Mouse (Mus musculus) myocyte (in vitro differentiated cells): ENCODE measurements around the gene Obsl1. TPM values are rescaled to one million over a fixed set of nuclear protein-coding genes. Genes with fewer than 3 reads are reported as not detected.

Experiments
- H3K27me3 ChIP-seq: one replicate; pipeline ENCODE4 v1.6.1; 2011; ENCODE audit not compliant: control insufficient read depth, insufficient read depth, insufficient read length
- H3K36me3 ChIP-seq: one replicate; pipeline ENCODE4 v1.6.1; 2011; ENCODE audit not compliant: control insufficient read depth, insufficient read depth
- H3K4me2 ChIP-seq: one replicate; pipeline ENCODE4 v1.6.1; 2011; ENCODE audit warnings: low read depth, control low read depth
- H3K4me3 ChIP-seq: one replicate; pipeline ENCODE4 v1.5.1; 2011; ENCODE audit warnings: mild to moderate bottlenecking, control low read depth, moderate library complexity
- H3K79me2 ChIP-seq: one replicate; pipeline ENCODE4 v1.6.1; 2011; ENCODE audit not compliant: control insufficient read depth, insufficient read depth
- H3ac ChIP-seq: one replicate; pipeline ENCODE4 v1.6.1; 2011; ENCODE audit not compliant: control insufficient read depth, insufficient read length
- CEBPB ChIP-seq: IDR thresholded peaks from 2 replicates; pipeline ENCODE4 v1.6.1; 2011; ENCODE audit warnings: mild to moderate bottlenecking, moderate library complexity; ENCODE audit not compliant: poor library complexity, insufficient read depth, severe bottlenecking
- E2F4 ChIP-seq: IDR thresholded peaks from one replicate; pipeline ENCODE4 v1.6.1; 2011; ENCODE audit warnings: mild to moderate bottlenecking, control low read depth, moderate library complexity; ENCODE audit not compliant: insufficient read depth
- MAX ChIP-seq: IDR thresholded peaks from one replicate; pipeline ENCODE4 v1.6.1; 2011; ENCODE audit warnings: low read depth, mild to moderate bottlenecking, control low read depth
- MYOD1 ChIP-seq, 3 experiments: IDR thresholded peaks; one replicate each; pipeline ENCODE4 v1.6.1; 2011; ENCODE audit warnings: control low read depth in 2 of 3, low read depth in 2 of 3, mild to moderate bottlenecking in 2 of 3, moderate library complexity in 1 of 3; ENCODE audit not compliant: insufficient read length in 2 of 3, control insufficient read depth in 1 of 3
- MYOG ChIP-seq, 3 experiments: IDR thresholded peaks; one replicate each; pipeline ENCODE4 v1.6.1; 2011; ENCODE audit warnings: control low read depth in 2 of 3, low read depth in 2 of 3, mild to moderate bottlenecking in 2 of 3; ENCODE audit not compliant: insufficient read length in 2 of 3, control insufficient read depth in 1 of 3, insufficient read depth in 1 of 3
- POLR2A ChIP-seq: IDR thresholded peaks from one replicate; pipeline ENCODE4 v1.6.1; 2011; ENCODE audit warnings: low read depth, mild to moderate bottlenecking, control low read depth, moderate library complexity; ENCODE audit not compliant: insufficient read length
- POLR2AphosphoS2 ChIP-seq: IDR thresholded peaks from one replicate; pipeline ENCODE4 v1.6.1; 2011; ENCODE audit warnings: low read depth, control low read depth; ENCODE audit not compliant: insufficient read length
- REST ChIP-seq: IDR thresholded peaks from one replicate; pipeline ENCODE4 v1.6.1; 2011; ENCODE audit warnings: mild to moderate bottlenecking, control low read depth, moderate library complexity; ENCODE audit not compliant: insufficient read depth, insufficient read length
- SRF ChIP-seq: IDR thresholded peaks from one replicate; pipeline ENCODE4 v1.6.1; 2011; ENCODE audit warnings: low read depth; ENCODE audit not compliant: control insufficient read depth, insufficient read length
- TCF12 ChIP-seq: IDR thresholded peaks from one replicate; pipeline ENCODE4 v1.6.1; 2011; ENCODE audit warnings: mild to moderate bottlenecking, control low read depth; ENCODE audit not compliant: poor library complexity, insufficient read depth, severe bottlenecking
- TCF3 ChIP-seq: IDR thresholded peaks from one replicate; pipeline ENCODE4 v1.6.1; 2011; ENCODE audit warnings: low read depth, control low read depth; ENCODE audit not compliant: insufficient read length
- USF1 ChIP-seq: IDR thresholded peaks from one replicate; pipeline ENCODE4 v1.6.1; 2011; ENCODE audit warnings: low read depth, mild to moderate bottlenecking, control low read depth, moderate library complexity
- polyA plus RNA-seq: library from polyadenylated mRNA; unstranded; fragments of >200 nt; fragmentation: generic; extraction: Trizol; gene quantifications from one replicate; pipeline ENCODE4 v1.2.1, GENCODE M21; 2012; ENCODE audit warnings: missing spikeins

Gene Obsl1
- polyA plus RNA-seq, 1 experiment: 148 TPM

DNA sequence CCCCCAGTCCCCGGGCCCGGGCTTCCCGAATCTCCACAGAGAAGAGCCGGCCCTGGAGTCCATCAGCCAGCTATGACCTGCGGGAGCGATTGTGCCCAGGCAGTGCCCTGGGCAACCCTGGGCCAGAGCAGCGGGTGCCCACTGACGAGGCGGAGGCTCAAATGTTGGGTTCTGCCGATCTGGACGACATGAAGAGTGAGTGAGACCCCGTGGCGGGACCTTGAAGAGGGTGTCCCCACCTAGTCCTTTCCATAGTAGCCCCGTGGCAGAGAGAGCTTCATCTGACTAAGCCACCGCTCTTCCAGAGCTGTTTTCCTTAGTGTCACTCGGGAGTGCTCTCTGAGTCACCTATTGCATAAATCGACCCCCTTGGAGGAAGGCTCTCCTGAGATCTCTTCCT, 42.6 kb upstream of the Obsl1 start:
- Histone ChIP-seq H3ac (no peak overlapping the region), H3K4me3 (no peak overlapping the region), H3K4me2 (no peak overlapping the region), H3K27me3 (no peaks in the 10 kb centered on the region), H3K36me3 (no peaks in the 10 kb centered on the region), H3K79me2 (no peaks in the 10 kb centered on the region)
- no peak for TF ChIP-seq TCF3
- no peak for TF ChIP-seq E2F4
- TF ChIP-seq MYOG (IDR thresholded peaks at IDR 0.05; ENCODE audit: control insufficient read depth in 1 of 3, insufficient read depth in 1 of 3, insufficient read length in 2 of 3, low read depth in 2 of 3): no peak
- no peak for TF ChIP-seq POLR2A
- TF ChIP-seq REST: no peak
- no peak for TF ChIP-seq MAX
- no peak for TF ChIP-seq USF1
- no peak for TF ChIP-seq MYOD1 (IDR thresholded peaks at IDR 0.05; ENCODE audit: control insufficient read depth in 1 of 3, insufficient read length in 2 of 3, low read depth in 2 of 3)
- TF ChIP-seq CEBPB: no peak
- TF ChIP-seq SRF: no peak
- TF ChIP-seq TCF12: no peak

DNA sequence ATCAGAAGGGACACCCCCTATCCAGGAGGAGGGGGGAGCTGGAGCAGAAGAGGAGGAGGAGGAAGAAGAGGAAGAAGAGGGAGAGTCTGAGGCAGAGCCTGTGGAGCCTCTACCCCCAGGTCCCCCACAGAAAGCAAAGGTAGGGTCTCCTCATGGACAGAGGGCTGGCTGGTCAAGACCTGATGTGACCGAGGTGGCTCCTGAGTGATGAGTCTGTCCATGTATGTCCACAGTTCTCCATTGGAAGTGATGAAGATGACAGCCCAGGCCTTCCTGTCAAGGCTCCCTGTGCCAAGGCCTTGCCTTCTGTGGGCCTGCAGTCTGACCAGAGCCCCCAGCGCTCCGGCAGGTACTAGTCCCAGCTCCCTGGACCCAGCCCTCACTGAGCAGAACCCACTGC, 41.8 kb upstream of the Obsl1 start:
- H3ac ChIP-seq: no peak overlapping the region
- peak overlapping the region; percentile 85 for H3K4me2 ChIP-seq
- no peaks in the 10 kb centered on the region for H3K36me3 ChIP-seq
- no peaks in the 10 kb centered on the region for H3K27me3 ChIP-seq
- no peak overlapping the region for H3K4me3 ChIP-seq
- TF ChIP-seq TCF12 (no peak), REST (no peak), E2F4 (no peak), CEBPB (no peak), MYOG (IDR thresholded peaks at IDR 0.05; ENCODE audit: control insufficient read depth in 1 of 3, insufficient read depth in 1 of 3, insufficient read length in 2 of 3, low read depth in 2 of 3) (no peak), POLR2AphosphoS2 (no peak), MYOD1 (IDR thresholded peaks at IDR 0.05; ENCODE audit: control insufficient read depth in 1 of 3, insufficient read length in 2 of 3, low read depth in 2 of 3) (no peak), MAX (no peak), POLR2A (no peak), TCF3 (no peak), USF1 (no peak), SRF (no peak)
- H3K79me2 ChIP-seq: no peaks in the 10 kb centered on the region

DNA sequence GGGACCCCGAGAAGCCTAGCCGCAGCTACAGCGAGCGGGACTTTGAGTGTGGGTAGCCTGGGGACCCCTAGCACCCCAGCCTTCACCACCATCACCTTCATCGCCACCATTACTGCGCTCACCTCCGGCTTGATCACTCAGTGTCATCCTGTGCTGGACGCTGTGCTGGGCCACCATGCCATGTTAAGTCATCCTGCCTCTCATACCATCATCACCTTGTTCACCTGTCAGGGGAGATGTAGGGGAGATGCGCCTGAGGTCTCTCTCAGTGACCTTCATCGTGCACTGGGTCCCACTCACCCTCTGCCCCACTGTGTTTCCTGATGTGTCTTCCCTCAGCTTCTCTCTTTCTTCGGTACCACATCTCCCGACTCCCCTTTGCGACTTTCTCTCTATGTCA, 41.1 kb upstream of the Obsl1 start:
- H3K79me2 ChIP-seq: no peaks in the 10 kb centered on the region
- no peaks in the 10 kb centered on the region for H3K27me3 ChIP-seq
- H3K4me2 ChIP-seq: peak overlapping the region; percentile 85
- TF ChIP-seq TCF3 (no peak), E2F4 (no peak), POLR2AphosphoS2 (peak; percentile 31), TCF12 (no peak), MYOD1 (IDR thresholded peaks at IDR 0.05; ENCODE audit: control insufficient read depth in 1 of 3, insufficient read length in 2 of 3, low read depth in 2 of 3) (no peak), SRF (peak; percentile 17), USF1 (no peak), POLR2A (peak; percentile 31)
- H3ac ChIP-seq: no peak overlapping the region
- peak overlapping the region; percentile 32 for H3K4me3 ChIP-seq
- no peaks in the 10 kb centered on the region for H3K36me3 ChIP-seq

DNA sequence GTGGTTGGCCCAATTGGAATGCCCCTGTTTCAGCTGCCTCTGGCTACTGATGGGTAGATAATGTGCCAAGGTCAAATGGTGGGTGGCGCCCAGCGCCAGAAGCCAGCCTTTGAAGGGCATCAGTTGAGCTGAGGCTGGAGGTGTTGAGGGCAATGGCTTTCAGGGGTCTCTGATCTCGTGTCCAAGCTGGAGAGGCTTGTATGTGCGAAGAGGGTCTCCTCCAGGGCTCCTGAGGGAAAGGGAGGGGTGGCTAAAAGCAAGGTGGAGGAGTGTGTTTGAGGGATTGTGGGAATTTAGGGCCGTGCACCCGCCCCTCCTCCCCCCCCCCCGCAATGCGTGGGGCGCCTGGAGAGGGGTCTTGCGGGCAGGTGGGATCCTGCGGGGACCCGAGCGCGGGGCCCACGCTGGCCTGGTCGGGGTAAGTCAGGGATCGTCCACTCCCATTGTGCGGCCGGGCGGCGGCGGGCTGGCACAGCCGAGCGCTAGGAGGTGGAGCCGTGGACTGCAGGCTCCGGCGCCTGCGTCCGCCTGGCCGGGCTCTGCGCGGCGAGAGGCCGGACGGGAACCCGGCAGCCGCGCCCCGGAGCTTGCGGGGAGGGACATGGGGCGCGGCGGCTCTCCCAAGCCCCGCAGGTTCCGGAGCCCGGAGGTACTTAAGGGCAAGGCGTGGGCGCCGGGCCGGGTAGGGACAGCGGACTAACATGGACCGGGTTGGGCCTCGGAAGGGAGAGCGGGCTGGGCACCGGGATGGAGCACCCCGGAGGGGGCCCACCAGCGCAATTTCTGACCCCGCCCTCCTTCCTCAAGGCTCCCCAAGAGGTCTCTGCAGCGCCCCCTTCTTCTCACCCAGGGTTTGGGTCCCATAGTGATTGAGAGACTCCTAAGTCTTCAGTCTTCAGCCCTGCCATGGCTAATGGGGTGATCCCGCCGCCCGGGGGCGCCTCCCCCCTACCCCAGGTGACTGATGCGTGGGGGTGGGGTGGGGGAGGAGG, 40.0 kb upstream of the Obsl1 start, which contains the start of gene Slc4a3:
TSS of gene Slc4a3 (plus strand) at position 302 of the 992 bp plus-strand sequence.
- peak within 1 kb of the TSS; percentile 85 for H3K4me2 ChIP-seq
- H3ac ChIP-seq: peak within 1 kb of the TSS; percentile 33
- TF ChIP-seq MYOD1 (IDR thresholded peaks at IDR 0.05; ENCODE audit: control insufficient read depth in 1 of 3, insufficient read length in 2 of 3, low read depth in 2 of 3): peak in 1 of 3 experiments; percentile 36
- peak; percentile 55 for TF ChIP-seq POLR2A
- TF ChIP-seq MYOG (IDR thresholded peaks at IDR 0.05; ENCODE audit: control insufficient read depth in 1 of 3, insufficient read depth in 1 of 3, insufficient read length in 2 of 3, low read depth in 2 of 3): peak in 2 of 3 experiments; percentile 28 to 56
- peak; percentile 21 for TF ChIP-seq POLR2AphosphoS2
- TF ChIP-seq REST: no peak
- H3K27me3 ChIP-seq: no peaks in the 10 kb centered on the region
- no peaks in the 10 kb centered on the region for H3K36me3 ChIP-seq
- H3K79me2 ChIP-seq: no peaks in the 10 kb centered on the region
- H3K4me3 ChIP-seq: peak within 1 kb of the TSS; percentile 32
